Mouse (Mus musculus) olfactory bulb, adult 2 months (tissue): Measurements from ENCODE around the gene Fry.

Source experiments
- CTCF ChIP-seq: fragments of 200-500 bp; IDR thresholded peaks from 2 replicates; pipeline ENCODE4 v1.5.1; 2012; ENCODE audit warnings: low read depth, mild to moderate bottlenecking, low read length, moderate library complexity; ENCODE audit not compliant: insufficient read depth
- POLR2A ChIP-seq: fragments of 200-500 bp; IDR thresholded peaks from 2 replicates; pipeline ENCODE4 v1.6.1; 2012; ENCODE audit warnings: mild to moderate bottlenecking, low read depth, low read length, moderate library complexity; ENCODE audit not compliant: insufficient read depth

DNA sequence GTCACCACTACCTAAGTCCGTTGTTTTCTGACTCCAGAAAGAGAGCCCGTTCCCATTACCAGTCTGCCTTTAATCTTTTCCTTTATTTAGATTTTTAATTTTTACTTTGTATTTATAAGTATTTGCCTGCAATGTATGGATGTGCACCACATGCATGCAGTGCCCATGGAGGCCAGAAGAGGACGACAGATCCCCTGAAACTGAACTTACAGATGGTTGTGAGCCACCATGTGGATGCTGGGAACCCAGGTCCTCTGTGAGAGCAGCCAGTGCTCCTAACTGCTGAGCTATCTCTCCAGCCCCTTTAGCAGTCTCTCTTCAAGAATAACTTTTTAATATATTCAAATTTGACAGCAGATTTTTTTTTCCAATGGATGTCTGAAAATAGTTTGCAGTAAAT lies 223.7 kb downstream of the Fry start:
- TF ChIP-seq CTCF (no peak), POLR2A (no peak)
